Mouse (Mus musculus) effector memory CD4-positive, alpha-beta T cell, adult 5 months (primary cell): ENCODE results near the gene Oxgr1. TPM values are rescaled to one million over a fixed set of nuclear protein-coding genes. Genes with fewer than 3 reads are reported as not detected.

Experiments used
- polyA plus RNA-seq: library from polyadenylated mRNA; unstranded; fragments of 100-300 nt; shearing (Covaris generic); gene quantifications from one replicate; pipeline ENCODE4 v1.2.1, GENCODE M21; 2017

Gene Oxgr1
- polyA plus RNA-seq: not detected

DNA sequence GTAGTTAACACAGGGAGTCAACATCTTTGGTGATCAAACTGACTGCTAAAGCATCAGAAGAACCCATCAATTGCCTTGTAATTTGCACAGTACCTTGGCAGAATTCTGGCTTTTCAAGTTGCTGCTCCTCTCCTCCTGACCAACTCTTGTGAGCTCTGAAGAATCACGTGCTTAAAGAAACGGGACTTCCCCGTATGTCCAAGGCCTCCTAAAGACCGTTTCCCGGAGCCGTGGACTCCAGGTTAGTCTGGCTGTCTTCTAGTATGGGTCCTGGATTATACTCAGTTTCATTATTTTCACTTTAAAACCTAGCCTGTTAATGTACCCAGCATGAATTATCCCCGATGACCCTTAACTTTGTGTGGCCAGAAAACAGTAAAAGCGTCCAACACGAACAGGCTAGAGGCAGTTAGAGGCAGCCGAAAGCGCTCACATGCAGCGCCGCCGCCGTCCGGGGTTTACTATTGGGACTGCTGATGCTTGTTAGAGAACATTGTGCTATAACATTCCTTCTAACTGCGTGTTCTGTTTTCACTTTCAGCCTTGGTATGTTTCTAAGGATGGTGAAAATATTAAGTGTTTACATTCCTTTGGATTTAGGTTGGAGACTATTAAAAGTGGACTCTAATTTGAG is at the start of gene Oxgr1:
Gene Oxgr1, minus strand, starts transcription at position 249 of the 634 bp plus-strand sequence.

Other genes with a start within 250 kb of the Oxgr1 start
- gene Mbnl2, start 233.2 kb upstream of the Oxgr1 start, polyA plus RNA-seq: 57.7 TPM